Mouse (Mus musculus) urinary bladder, adult 18-20 months (tissue): ENCODE results near the gene Olfr545.
"Not testable (repeated sequence)": the region's sequence is repeated elsewhere in the genome, so short reads cannot be mapped to it uniquely, and the experiment has no call there.

Source experiments
- DNase-seq, 2 experiments: peaks; one replicate each; pipeline ENCODE4 v3.0.0; 2022; ENCODE audit warnings: low spot score in 2 of 2, mixed read lengths in 2 of 2

Olfr545 gene

DNA sequence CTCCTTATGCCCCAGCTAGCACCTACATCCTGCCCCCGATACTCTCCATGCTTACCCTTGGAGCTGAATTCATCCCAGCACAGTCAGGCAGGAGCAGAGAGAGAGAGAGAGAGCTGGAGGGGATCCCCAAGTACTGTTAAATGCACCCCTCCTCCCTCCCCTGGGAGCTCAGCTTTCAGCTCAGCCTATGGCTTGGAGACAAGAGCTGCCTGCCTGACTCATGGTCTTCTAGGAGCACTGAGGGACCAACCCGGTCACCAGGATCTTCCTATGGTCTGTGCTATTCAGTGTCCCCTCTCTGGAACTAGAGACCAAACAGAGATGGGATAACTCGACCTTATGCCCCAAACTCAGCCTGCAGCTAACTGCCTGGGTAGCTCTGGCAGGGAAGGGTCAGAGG is at the start of gene Olfr545:
Gene Olfr545, minus strand, starts transcription at position 101 of the 400 bp plus-strand sequence.
- DNase-seq, result no peak

DNA sequence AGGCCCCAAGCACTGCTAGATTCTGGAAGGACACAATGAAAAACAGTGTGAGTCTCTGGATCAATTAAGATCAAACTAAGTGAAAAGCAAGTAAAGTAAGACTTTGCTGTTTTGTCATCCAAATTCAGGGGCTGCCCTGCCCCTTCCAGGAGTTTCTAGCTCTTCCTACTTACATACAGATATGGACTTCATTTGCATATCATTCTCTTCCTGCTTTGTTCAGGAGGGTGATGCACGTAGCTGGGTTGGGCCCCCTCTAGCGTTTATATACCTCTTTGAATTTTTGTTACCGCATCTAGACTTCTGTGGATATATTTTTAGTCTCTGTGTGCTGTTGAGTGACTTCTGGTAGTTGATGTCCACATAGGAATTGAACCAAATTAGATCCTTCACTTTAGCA is 41.9 kb upstream of the Olfr545 start:
- no peak for DNase-seq

DNA sequence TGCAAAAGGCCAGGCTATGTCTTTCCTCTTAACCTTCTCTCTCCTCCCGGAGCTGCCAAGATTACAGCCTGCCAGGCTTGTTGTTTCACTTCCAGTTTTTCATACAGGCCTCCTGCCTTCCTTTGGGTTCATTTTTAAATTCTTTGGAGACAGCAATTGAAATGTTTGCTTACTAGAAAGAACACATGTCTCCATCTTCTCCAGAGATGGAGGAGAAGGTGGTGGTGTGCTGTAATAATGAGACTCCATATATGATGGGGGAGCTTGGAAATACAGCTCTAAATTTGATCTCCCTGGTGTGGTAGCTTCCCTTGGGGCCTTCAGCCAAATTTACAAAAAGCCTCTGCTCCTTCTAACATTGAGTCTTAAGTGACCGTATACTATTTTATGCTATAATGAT is 41.2 kb upstream of the Olfr545 start, which contains the start of gene Olfr548-ps1:
Gene Olfr548-ps1, plus strand, starts transcription at position 301 of the 400 bp plus-strand sequence.
- DNase-seq, result no peak

DNA sequence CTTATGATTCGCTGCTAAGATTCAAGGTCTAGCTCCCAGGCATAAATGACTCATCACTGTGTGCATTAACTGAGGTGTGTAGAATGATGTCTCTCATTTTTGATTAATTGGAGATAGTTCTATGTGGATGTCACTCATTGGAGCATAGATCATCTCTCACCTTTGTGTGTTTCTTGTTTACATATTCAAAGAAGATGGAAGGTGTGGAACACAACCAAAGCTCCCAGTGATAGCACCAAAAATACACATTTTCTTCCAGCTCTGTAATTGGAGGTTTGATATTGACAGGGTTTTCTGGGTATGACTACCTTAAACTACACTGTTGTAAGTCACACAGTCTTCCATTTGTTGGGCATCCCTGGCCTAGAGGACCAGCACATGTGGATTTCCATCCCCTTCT is 35.1 kb upstream of the Olfr545 start, which contains the start of gene Olfr547:
Gene Olfr547, plus strand, starts transcription at position 301 of the 400 bp plus-strand sequence.
- no peak for DNase-seq

DNA sequence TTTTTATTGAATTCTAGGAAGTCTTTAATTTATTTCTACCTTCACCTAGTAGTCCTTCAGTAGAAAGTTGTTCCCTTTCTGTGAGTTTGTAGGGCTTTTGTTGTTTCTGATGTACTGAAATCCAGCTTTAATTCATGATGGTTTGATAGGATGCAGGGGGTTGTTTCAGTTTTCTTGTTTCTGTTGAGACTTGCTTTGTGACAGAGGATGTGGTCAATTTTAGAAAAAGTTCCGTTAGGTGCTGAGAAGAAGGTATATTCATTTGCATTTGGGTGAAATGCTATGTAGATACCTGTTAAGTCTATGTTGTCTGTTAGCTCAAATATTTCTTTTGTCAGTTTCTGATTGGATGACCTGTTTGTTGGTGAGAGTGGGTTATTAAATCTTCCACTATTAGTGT is 29.7 kb upstream of the Olfr545 start:
- DNase-seq, result no peak

DNA sequence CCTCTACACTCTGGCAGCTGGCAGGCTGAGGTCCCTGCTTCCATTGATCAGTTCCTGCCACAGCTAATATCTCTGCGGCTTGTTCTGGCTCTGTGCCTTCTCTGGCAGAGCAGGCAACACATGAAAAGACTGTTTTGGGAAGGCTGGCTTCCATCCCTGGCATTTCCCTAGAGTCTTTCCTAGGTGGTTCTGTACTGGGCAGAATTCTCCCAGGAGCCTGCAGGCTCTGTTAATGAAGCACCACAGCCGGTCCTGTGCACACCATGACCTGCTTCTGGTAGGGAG is 17.6 kb upstream of the Olfr545 start:
- DNase-seq, result no peak

DNA sequence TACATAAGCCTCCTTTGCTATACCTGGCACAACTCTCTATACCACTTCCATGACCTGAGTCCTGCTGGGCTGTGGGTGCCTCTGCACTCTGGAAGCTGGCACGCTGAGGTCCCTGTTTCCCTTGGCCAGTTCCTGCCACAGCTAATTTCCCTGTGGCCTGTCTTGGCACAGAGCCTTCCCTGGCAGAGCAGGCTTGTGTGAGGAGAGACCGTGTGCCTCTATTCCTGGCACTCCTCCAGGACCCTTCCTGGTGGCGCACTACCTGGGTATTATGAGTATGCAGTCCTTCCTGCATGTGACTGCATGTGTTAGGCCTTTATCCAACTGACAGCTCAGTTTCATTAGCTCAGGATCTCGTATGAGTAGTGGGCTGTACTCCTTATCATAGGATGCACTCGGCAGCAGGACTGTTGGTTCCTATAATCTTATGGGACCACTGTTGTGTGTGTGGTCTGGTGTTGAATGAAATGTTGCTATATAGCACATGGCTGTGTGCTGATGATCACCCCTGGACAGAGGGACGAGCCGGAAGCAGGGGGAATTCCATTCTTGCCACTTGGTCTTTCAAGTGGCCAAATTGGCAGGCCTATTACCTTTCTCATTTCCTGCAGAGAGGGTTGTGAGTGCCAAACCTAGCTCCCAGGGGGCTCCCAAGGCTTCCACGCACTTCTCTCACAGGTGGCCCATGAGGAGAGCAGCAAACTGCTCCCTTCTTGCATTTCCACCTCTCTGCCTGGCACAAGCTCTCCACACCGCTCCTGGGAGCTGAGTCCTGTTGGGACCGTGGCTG is 17.1 kb upstream of the Olfr545 start:
- no peak for DNase-seq

DNA sequence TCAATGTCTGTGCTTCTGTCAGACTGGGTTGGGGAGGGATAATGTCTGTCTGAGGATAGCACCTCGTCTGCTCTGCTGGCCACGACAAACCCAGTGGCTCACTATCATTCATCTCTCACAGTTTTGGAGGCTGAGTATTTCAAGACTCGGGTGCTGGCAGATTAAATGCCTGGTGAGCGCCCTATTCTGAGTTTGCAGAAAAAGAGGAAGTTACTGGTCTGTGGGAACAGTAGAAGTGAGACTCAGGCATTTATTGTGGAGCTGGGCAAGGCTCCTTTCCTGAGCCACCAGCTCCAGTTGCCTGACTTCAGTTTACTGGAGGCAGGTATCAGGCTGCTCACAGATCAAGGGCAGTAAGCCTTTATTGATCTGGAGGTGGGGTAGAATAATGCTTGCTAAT is 14.8 kb upstream of the Olfr545 start:
- no peak for DNase-seq

DNA sequence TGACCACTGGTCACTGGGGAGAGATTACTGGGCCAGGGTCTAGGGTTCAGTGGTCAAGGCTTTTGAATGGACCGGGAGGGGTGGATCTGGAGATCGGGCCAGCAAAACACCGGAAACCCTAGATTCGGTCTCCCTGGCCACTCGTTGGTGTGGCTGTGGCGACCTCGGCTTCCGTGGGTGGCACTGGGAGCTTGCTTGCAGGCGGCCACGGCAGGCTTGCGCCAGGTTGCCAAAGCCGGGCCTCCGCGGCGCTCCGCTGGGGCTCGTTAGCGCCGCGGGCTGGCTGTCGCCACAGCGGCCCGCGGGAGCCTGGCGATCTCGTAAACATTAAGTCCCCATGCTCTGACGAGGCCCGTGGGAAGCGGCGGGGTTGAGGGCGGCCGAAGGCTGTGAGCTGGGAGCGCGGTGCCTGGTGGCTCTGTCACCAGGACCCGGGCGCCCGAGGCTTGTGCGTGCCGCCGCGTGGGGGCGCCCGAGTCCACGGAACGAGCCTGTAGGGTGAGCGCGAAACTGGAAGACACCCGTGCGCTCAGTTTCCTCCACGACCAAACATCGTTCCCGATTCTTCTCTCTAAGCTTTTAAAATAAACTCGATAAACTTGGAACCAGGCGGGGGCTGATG is 13.6 kb upstream of the Olfr545 start:
- DNase-seq, result peak; percentile 75 to 86

DNA sequence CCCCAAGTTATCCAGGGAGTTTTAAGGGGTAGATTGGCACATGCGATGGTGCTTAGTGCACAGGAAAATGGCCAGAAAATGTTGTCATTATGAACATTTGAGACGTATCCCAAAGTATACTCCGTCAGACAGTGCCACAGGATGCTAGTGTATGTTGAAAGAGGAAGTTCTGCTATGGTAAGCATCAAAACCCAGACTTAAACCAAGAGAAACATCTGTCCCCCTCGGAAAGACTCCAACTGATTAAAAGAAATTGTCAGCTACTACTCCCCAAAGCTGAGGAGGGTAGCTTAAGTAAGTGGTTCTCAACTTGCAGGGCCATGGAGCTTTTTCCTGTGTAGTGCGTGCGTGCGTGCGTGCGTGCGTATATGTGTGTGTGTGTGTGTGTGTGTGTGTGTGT is 12.6 kb upstream of the Olfr545 start:
- no peak for DNase-seq

DNA sequence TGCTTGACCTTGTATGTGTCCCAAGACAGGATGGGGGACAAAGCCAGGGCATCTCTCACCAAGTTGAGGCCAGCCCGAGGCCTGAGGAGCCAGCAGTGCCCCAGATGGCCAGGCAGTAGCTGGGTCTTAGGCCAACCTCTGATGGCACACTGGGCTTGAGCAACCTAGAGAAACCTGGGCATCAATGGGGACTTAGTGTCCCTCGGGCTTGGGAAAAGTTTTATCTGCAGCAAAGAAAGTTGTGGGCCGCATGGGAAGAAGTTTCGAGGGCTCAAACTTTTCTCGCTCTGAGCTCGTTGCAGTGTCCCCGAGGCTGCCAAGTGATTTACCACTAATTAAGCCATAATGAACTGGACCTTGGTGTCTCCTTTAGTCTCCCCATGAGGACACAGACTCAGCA is 10.4 kb upstream of the Olfr545 start:
- DNase-seq, result no peak

DNA sequence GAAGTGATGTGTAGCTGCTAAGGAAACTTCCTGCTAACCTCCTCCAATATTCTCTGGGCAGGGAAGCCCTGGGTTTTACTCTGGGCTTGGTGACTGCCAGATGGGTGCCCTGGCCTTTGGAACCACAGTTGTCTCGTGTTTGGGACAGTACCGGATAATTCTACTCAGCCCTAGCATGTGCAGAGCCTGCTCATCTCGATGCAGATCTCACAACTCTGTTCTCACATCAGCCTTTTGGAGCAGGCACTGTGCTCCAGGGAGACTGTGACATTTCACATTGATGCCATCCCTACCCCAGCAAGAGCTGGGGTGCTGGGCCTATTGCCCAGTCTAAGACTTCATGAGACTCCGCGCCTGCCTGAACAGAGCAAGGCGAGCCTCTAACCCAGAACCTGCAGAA is 9.3 kb upstream of the Olfr545 start:
- no peak for DNase-seq

DNA sequence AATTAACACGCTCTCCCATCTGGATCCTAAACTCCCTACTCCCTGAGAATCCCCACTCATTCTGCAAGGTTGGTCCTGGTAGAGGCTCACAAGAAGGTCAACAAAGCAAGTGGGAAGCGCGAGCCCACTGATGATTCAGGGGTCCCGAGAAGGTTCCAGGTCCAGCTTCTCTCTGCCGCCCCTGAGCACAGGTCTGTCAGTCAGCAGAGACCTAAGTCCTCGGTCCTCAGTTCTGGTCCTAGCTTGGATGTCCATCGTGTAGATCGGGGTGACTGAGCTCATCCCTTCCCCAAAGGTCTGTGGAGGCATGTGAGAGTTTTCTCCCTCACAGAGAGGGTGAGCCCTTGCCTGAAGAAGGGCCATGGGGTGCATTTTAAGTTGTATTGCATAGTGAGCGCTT is 8.7 kb upstream of the Olfr545 start:
- DNase-seq, result no peak

DNA sequence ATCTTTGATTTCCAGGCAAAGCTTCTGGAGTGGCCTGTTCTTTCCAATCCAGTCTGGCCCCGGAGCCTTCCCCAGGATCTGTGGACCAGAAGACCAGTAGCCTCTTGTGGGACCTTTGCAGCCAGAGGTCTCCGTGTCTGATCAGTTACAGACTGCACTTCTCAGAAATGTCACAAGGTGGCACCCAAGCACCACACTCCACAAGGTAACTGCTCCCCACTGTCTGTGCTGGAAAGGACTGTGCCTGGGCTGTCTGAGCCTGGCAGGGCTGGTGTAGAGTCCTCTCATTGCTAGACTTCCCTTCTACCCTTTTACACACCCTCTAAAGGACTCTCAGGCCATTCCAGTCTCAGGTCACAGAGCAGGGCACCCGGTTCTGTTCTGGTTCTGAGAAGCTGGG is 7.5 kb upstream of the Olfr545 start:
- DNase-seq, result peak; percentile 56 to 62

DNA sequence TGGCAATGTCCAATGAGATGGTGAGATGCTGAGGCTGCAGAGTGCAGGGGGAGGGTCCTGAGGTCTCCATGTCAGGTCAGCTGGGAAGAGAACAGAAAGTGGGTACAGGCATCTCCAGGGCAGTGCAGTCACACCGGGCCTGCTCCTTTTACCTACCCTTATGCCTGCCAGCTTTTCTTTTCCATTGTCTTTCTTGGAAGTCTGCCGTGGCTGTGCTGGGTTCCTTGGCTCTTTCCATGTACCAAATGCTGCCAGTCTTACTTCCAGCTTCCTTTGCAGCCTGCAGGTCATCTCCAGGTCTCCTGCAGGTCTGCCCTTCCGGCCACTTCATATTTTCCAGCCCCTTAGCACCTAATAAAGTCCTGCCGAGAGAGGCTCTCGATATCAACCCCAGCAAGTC is 2.6 kb upstream of the Olfr545 start:
- DNase-seq, result no peak

DNA sequence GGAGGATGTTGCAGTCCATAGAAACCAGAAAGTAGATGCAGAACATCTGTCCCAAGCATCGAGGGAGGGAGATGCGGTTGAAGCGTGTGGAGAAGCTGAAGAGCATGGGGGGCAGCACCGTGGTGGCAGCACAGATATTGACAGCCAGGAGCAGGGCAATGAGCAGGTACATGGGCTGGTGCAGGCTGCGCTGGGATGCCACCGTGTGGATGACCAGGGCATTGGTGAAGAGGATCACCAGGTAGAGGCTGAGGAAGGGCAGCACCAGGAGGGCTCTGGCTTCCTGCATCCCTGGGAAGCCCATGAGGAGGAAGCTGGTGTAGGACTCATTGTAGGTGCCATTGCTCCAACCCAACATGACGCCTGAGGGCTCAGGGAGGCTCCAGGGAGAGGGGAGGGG is 5.0 kb downstream of the Olfr545 start:
- not testable (repeated sequence) for DNase-seq

DNA sequence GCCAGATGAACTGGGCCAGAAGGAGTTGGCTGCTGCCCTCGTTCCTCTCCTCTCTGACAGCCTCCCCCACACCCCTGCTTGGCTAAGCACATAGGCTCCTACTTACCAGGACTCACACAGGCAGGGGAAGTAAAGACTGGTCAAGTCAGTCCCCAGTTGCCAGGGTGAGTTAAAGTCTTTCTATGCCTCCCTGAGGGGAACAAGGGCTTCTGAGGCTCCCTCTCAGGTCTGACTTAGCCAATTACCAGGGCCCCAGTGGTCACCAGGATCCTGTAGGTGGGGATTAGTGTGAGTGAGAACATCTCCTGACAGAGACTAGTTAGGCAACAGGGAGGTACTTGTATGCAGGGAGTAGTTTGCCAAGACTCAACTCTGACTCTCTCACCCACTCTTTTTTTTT is 11.2 kb downstream of the Olfr545 start, which contains the start of gene Olfr544:
Gene Olfr544, minus strand, starts transcription at position 153 of the 400 bp plus-strand sequence.
- DNase-seq, result no peak

DNA sequence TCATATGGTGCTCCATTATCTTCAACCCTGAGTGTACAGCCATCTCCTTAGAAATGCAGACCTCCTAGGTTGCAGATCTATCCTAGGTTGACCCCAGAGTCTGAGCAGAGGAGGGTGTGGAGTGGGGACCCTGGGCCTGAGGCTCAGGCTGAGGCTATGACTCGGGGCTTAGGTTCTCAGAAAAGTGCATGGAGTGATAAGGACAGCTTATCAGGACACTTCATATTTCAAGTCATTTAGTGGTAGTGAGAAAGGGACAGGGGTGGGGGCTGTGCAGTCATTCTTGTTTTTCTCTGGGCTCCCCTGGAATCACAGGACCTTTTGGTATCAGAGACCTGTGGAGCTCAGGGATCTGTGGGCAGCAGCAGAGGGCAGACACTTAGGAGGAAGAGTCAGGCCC is 13.3 kb downstream of the Olfr545 start:
- no peak for DNase-seq

DNA sequence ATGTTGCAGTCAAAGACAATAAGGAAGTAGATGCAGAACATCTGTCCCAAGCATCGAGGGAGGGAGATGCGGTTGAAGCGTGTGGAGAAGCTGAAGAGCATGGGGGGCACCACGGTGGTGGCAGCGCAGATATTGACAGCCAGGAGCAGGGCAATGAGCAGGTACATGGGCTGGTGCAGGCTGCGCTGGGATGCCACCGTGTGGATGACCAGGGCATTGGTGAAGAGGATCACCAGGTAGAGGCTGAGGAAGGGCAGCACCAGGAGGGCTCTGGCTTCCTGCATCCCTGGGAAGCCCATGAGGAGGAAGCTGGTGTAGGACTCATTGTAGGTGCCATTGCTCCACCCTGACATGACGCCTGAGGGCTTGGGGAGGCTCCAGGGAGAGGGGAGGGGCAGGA is 14.6 kb downstream of the Olfr545 start:
- DNase-seq, result not testable (repeated sequence)

DNA sequence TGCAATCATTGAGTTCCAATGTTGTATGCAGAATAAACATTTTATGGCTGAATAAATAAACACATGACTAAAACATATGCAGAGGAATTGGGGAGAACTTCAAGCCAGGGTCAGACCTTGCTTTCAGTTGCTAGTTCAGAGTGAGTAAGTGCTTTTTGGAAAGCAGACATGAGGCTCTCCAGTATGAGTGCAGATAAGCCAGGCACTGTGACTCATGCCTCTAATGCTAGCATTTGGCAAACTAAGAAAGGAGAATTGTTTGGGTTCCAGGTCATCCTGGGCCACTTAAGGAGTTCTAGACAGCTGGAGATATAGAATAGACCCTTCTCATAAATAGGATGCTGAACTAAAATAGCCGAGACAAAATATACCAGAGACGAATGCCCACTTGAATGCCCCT is 15.7 kb downstream of the Olfr545 start:
- DNase-seq, result no peak

DNA sequence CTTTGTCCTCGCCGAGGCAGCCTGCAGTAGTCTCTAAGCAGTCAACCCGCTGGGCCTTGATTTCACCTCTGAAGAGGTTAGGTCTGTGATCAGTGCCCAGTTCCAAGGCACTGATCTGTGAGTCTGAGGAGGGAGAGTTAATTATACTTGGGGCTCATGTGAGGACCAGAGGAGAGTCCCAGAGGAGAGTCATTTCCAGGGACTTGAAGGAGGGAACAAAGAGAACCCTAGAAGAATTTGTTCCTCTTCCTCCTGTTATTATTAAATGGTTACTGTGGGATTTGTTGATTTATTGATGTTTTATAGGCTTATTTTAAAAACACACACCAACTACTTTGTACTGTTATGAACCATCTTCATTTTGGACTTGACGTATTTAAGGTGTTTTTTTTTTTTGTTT is 17.8 kb downstream of the Olfr545 start, which contains the start of gene Olfr543:
Gene Olfr543, minus strand, starts transcription at position 101 of the 400 bp plus-strand sequence.
- DNase-seq, result no peak

DNA sequence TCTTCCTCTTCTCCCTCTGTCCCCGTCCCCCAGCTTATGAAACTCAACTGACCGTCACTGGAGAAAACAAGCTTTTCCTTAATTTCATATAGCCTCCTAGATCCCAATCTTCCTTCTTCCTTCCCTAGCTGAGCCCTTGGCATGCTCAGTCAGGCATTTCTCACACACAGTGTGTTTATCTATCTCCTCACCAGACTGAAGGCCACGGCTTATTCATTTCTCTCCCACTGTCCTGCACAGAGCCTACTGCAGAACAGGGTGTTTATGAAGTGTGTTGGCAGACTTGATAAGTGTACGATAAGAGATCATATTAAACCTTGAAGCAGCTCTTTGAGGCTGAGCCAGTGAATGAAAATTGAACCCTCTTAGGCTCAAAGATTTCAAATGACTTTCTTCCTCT is 18.6 kb downstream of the Olfr545 start:
- no peak for DNase-seq

DNA sequence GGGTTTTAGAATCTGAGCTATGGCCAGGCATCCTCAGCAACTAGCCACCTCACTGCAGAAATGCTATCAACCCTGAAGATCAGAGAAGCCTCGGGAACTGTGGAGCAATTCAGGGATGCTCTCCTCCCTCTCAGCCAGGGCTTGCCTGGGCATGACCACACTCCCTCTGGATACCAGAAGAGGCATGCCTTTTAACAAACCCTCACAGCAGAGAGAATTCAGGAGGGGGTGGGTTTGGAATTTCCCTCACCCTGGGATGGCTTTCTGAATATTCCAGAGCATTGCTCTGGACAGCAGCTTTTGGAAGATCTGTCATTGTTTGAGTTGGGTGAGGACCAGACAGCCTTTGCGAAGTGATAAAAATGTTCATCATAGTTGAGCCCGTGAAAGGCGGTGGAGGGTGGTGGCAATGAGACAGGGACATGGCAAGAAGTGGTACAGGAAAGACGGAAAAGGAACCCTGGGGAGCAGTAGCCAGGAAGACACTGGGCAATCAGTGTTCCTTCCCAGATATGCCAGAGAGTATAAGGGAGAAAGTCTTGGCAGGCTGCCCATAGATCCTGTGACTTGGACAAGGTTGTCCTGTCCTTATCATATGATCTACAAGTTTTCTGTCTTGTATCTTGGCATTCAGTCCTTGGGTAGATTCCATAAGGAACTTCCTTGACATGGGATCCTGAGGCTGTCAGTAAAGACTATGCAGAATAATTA is 19.9 kb downstream of the Olfr545 start:
- DNase-seq, result no peak
